In genomic region chr5:21033382-21034056, GRCm38 (mm10) we compare ENCODE assay signal across 10 mouse cellular contexts. TPM values are rescaled to one million over a fixed set of nuclear protein-coding genes. Genes with fewer than 3 reads are reported as not detected.
DNase-seq lines count a peak whose midpoint lies in the region; ATAC-seq and TF ChIP-seq lines count a peak whose summit lies in the region.
"Had no signal": no experiment of that assay in that cellular context is flagged by ENCODE, and none has a peak within 500 bp of the region (broad histone marks: within the 10 kb centered on the region; RNA-seq: fewer than 3 reads in every experiment).

No protein-coding gene starts in this region.

- H3K36me3 ChIP-seq in kidney, adult 2 months (ENCODE audit: control insufficient read depth, insufficient read depth, low read length) = no peaks in the 10 kb centered on the region
- H3K36me3 ChIP-seq in embryonic facial prominence, embryonic 15.5 days = no peaks in the 10 kb centered on the region; the same call in 1 of the 2 replicates
- H3K36me3 ChIP-seq: stomach, embryonic 15.5 days had no signal

- no peak for TF ChIP-seq POLR2A in kidney, adult 2 months (IDR thresholded peaks at IDR 0.05; ENCODE audit: low read depth, low read length)

- H3K27me3 ChIP-seq in kidney, adult 2 months (replicated peaks; ENCODE audit: control insufficient read depth, insufficient read depth, low read length) = no peaks in the 10 kb centered on the region
- H3K27me3 ChIP-seq in embryonic facial prominence, embryonic 15.5 days = no peaks in the 10 kb centered on the region
- H3K27me3 ChIP-seq: heart, embryonic 15.5 days; stomach, embryonic 15.5 days had no signal

- no peak overlapping the region for H3K27ac ChIP-seq in kidney, adult 2 months (ENCODE audit: insufficient read depth, low read depth, low read length)
- H3K27ac ChIP-seq in embryonic facial prominence, embryonic 15.5 days (replicated peaks) = 0 out of 2 replicates have a peak overlapping the region, but pooled peaks have one; percentile 11
- H3K27ac ChIP-seq: heart, embryonic 15.5 days; stomach, embryonic 15.5 days had no signal

- DNase-seq in kidney, adult 2 months = peak; percentile 44
- no peak for DNase-seq in kidney, postnatal 14 days
- DNase-seq in Muller cell, postnatal 12 days (ENCODE audit: inconsistent ontology term) = peak; percentile 31
- peak; percentile 28 for DNase-seq in kidney, postnatal 10 days
- DNase-seq in spleen, postnatal 10 days (ENCODE audit: low spot score in 2 of 2) = no peak
- no peak for DNase-seq in spleen, adult 12 weeks (ENCODE audit: low spot score)
- DNase-seq: lung, adult 18-20 months had no signal

- H3K4me3 ChIP-seq in kidney, adult 2 months (ENCODE audit: insufficient read depth, low read depth, low read length) = no peak overlapping the region
- no peak overlapping the region for H3K4me3 ChIP-seq in embryonic facial prominence, embryonic 15.5 days (replicated peaks)
- H3K4me3 ChIP-seq: heart, embryonic 15.5 days; stomach, embryonic 15.5 days had no signal

- no peak overlapping the region for H3K9ac ChIP-seq in embryonic facial prominence, embryonic 15.5 days
- H3K9ac ChIP-seq: heart, embryonic 15.5 days; stomach, embryonic 15.5 days had no signal

- H3K4me1 ChIP-seq in kidney, adult 2 months (ENCODE audit: control insufficient read depth, insufficient read depth, low read length) = peaks cover 8% of the 10 kb centered on the region; the same call in 1 of the 2 replicates
- peaks cover 6% of the 10 kb centered on the region; the same call in 1 of the 2 replicates for H3K4me1 ChIP-seq in embryonic facial prominence, embryonic 15.5 days

- H3K4me2 ChIP-seq in embryonic facial prominence, embryonic 15.5 days (replicated peaks) = no peak overlapping the region
- H3K4me2 ChIP-seq: heart, embryonic 15.5 days; stomach, embryonic 15.5 days had no signal

- 35% methylated on average over 11 of the region's 11 CpGs for WGBS in kidney, adult 2 months
- WGBS in embryonic facial prominence, embryonic 15.5 days = 63% methylated on average over 11 of the region's 11 CpGs

- ATAC-seq in embryonic facial prominence, embryonic 15.5 days (ENCODE audit: insufficient number of reproducible peaks, low FRiP score, low TSS enrichment, low read depth) = no peak

- H3K9me3 ChIP-seq in embryonic facial prominence, embryonic 15.5 days (replicated peaks) = no peaks in the 10 kb centered on the region
- H3K9me3 ChIP-seq: heart, embryonic 15.5 days; stomach, embryonic 15.5 days had no signal

- TF ChIP-seq CTCF in kidney, adult 2 months (conservative IDR thresholded peaks at IDR 0.05; ENCODE audit: insufficient read depth, insufficient read length, low read depth, low read length) = no peak

RNA-seq across cellular contexts. Expression of gene Ptpn12, which starts 22.2 kb away (rescaled TPM):
- 32.3 and 35.9 TPM in 2 replicates for polyA plus RNA-seq in kidney, adult 2 months (2012; rRNA removed)
- 24.2 and 25.0 TPM in 2 replicates for polyA plus RNA-seq in embryonic facial prominence, embryonic 15.5 days (2015; fragmentation: Nextera tagmentation; extraction: Ambion mirVana)

Comparison
In these comparisons a context has a peak if more than half of its experiments do, and no peak if none do; other contexts are left out.
1. DNase-seq: peak in kidney, adult 2 months (single experiment), Muller cell, postnatal 12 days (single experiment) and kidney, postnatal 10 days (single experiment); none in kidney, postnatal 14 days (single experiment), spleen, postnatal 10 days (0 of 2) and spleen, adult 12 weeks (single experiment).